Mouse (Mus musculus): ENCODE results near the gene Zfp664. TPM values are rescaled to one million over a fixed set of nuclear protein-coding genes. Genes with fewer than 3 reads are reported as not detected.

Gene Zfp664
- polyA plus RNA-seq, 1 experiment from 2014 or later = 162 TPM

GRCm38 (mm10) chr5:124847014-124847413 is 15.5 kb upstream of the Zfp664 start:
- Histone ChIP-seq H3K27ac (replicated peaks) (no peak overlapping the region), H3K9me3 (no peaks in the 10 kb centered on the region), H3K36me3 (replicated peaks) (no peaks in the 10 kb centered on the region), H3K4me1 (peaks cover 26% of the 10 kb centered on the region), H3K4me3 (no peak overlapping the region), H3K27me3 (replicated peaks; ENCODE audit: low read depth, poor library complexity, severe bottlenecking) (no peaks in the 10 kb centered on the region)
- DNase-seq (ENCODE audit: low spot score) = peak; percentile 37
- 53% methylated on average over 1 of the region's 1 CpGs for WGBS

GRCm38 (mm10) chr5:124848994-124849393 is 13.5 kb upstream of the Zfp664 start:
- Histone ChIP-seq H3K9me3 (no peaks in the 10 kb centered on the region), H3K4me1 (peaks cover 36% of the 10 kb centered on the region), H3K27ac (replicated peaks) (no peak overlapping the region), H3K4me3 (no peak overlapping the region), H3K27me3 (replicated peaks; ENCODE audit: low read depth, poor library complexity, severe bottlenecking) (no peaks in the 10 kb centered on the region), H3K36me3 (replicated peaks) (no peaks in the 10 kb centered on the region)
- DNase-seq (ENCODE audit: low spot score) = no peak
- WGBS = 82% methylated on average over 3 of the region's 3 CpGs

GRCm38 (mm10) chr5:124851572-124851971 is 10.9 kb upstream of the Zfp664 start:
- DNase-seq (ENCODE audit: low spot score) = no peak
- 43% methylated on average over 4 of the region's 4 CpGs for WGBS
- H3K36me3 ChIP-seq (replicated peaks) = no peaks in the 10 kb centered on the region
- no peaks in the 10 kb centered on the region for H3K27me3 ChIP-seq (replicated peaks; ENCODE audit: low read depth, poor library complexity, severe bottlenecking)
- no peaks in the 10 kb centered on the region for H3K9me3 ChIP-seq
- H3K4me3 ChIP-seq = no peak overlapping the region
- H3K4me1 ChIP-seq = peaks cover 31% of the 10 kb centered on the region
- no peak overlapping the region for H3K27ac ChIP-seq (replicated peaks)

GRCm38 (mm10) chr5:124852294-124852693 is 10.2 kb upstream of the Zfp664 start:
- Histone ChIP-seq H3K4me1 (peaks cover 24% of the 10 kb centered on the region), H3K36me3 (replicated peaks) (no peaks in the 10 kb centered on the region), H3K9me3 (no peaks in the 10 kb centered on the region), H3K4me3 (no peak overlapping the region), H3K27me3 (replicated peaks; ENCODE audit: low read depth, poor library complexity, severe bottlenecking) (no peaks in the 10 kb centered on the region), H3K27ac (replicated peaks) (no peak overlapping the region)
- no peak for DNase-seq (ENCODE audit: low spot score)
- WGBS = 43% methylated on average over 2 of the region's 2 CpGs

GRCm38 (mm10) chr5:124853079-124853478 is 9.4 kb upstream of the Zfp664 start:
- no peak for DNase-seq (ENCODE audit: low spot score)

GRCm38 (mm10) chr5:124854202-124854601 is 8.3 kb upstream of the Zfp664 start:
- H3K9me3 ChIP-seq = no peaks in the 10 kb centered on the region
- no peak for DNase-seq (ENCODE audit: low spot score)
- no peak overlapping the region for H3K27ac ChIP-seq (replicated peaks)
- H3K36me3 ChIP-seq (replicated peaks) = no peaks in the 10 kb centered on the region
- 93% methylated on average over 4 of the region's 4 CpGs for WGBS
- peaks cover 9% of the 10 kb centered on the region for H3K27me3 ChIP-seq (replicated peaks; ENCODE audit: low read depth, poor library complexity, severe bottlenecking)
- peaks cover 20% of the 10 kb centered on the region for H3K4me1 ChIP-seq
- H3K4me3 ChIP-seq = no peak overlapping the region

More at GRCm38 (mm10) chr5:124853079-124853478, 9.4 kb upstream of the Zfp664 start:
- Histone ChIP-seq H3K27me3 (replicated peaks; ENCODE audit: low read depth, poor library complexity, severe bottlenecking) (no peaks in the 10 kb centered on the region), H3K36me3 (replicated peaks) (no peaks in the 10 kb centered on the region), H3K4me1 (peaks cover 20% of the 10 kb centered on the region), H3K4me3 (no peak overlapping the region), H3K27ac (replicated peaks) (no peak overlapping the region), H3K9me3 (no peaks in the 10 kb centered on the region)
- WGBS = 90% methylated on average over 2 of the region's 2 CpGs

GRCm38 (mm10) chr5:124860013-124860412 is 2.5 kb upstream of the Zfp664 start:
- Histone ChIP-seq H3K27me3 (replicated peaks; ENCODE audit: low read depth, poor library complexity, severe bottlenecking) (peaks cover 37% of the 10 kb centered on the region), H3K36me3 (replicated peaks) (peaks cover 4% of the 10 kb centered on the region), H3K4me1 (peaks cover 27% of the 10 kb centered on the region), H3K4me3 (no peak overlapping the region), H3K9me3 (no peaks in the 10 kb centered on the region), H3K27ac (replicated peaks) (no peak overlapping the region)
- 19% methylated on average over 5 of the region's 5 CpGs for WGBS
- peak; percentile 23 for DNase-seq (ENCODE audit: low spot score)

- H3K4me1 ChIP-seq = peaks cover 28% of the 10 kb centered on the region
- H3K27ac ChIP-seq (replicated peaks) = peak overlapping the region; percentile 95
- WGBS = under 1% methylated on average over 33 of the region's 33 CpGs
- DNase-seq (ENCODE audit: low spot score) = peak; percentile 50
- no peaks in the 10 kb centered on the region for H3K9me3 ChIP-seq
- peaks cover 14% of the 10 kb centered on the region for H3K36me3 ChIP-seq (replicated peaks)
- peaks cover 37% of the 10 kb centered on the region for H3K27me3 ChIP-seq (replicated peaks; ENCODE audit: low read depth, poor library complexity, severe bottlenecking)
- peak overlapping the region; percentile 86 for H3K4me3 ChIP-seq
Observed at GRCm38 (mm10) chr5:124861463-124861862, 1.0 kb upstream of the Zfp664 start.

- peak; percentile 73 for DNase-seq (ENCODE audit: low spot score)
- peaks cover 36% of the 10 kb centered on the region for H3K4me1 ChIP-seq
- no peaks in the 10 kb centered on the region for H3K9me3 ChIP-seq
- peak overlapping the region; percentile 95 for H3K27ac ChIP-seq (replicated peaks)
- peak overlapping the region; percentile 86 for H3K4me3 ChIP-seq
- under 1% methylated on average over 88 of the region's 88 CpGs for WGBS
- peaks cover 31% of the 10 kb centered on the region for H3K36me3 ChIP-seq (replicated peaks)
- H3K27me3 ChIP-seq (replicated peaks; ENCODE audit: low read depth, poor library complexity, severe bottlenecking) = peaks cover 37% of the 10 kb centered on the region
Observed at GRCm38 (mm10) chr5:124862871-124863741, 615 bp downstream of the Zfp664 start.

- H3K4me1 ChIP-seq = peaks cover 30% of the 10 kb centered on the region
- H3K4me3 ChIP-seq = no peak overlapping the region
- WGBS = 55% methylated on average over 4 of the region's 4 CpGs
- peaks cover 89% of the 10 kb centered on the region for H3K36me3 ChIP-seq (replicated peaks)
- H3K9me3 ChIP-seq = no peaks in the 10 kb centered on the region
- H3K27me3 ChIP-seq (replicated peaks; ENCODE audit: low read depth, poor library complexity, severe bottlenecking) = no peaks in the 10 kb centered on the region
- H3K27ac ChIP-seq (replicated peaks) = no peak overlapping the region
- DNase-seq (ENCODE audit: low spot score) = peak; percentile 54
Observed at GRCm38 (mm10) chr5:124868981-124869380, 6.5 kb downstream of the Zfp664 start.

GRCm38 (mm10) chr5:124872033-124872432 is 9.5 kb downstream of the Zfp664 start:
- H3K9me3 ChIP-seq = no peaks in the 10 kb centered on the region
- no peaks in the 10 kb centered on the region for H3K27me3 ChIP-seq (replicated peaks; ENCODE audit: low read depth, poor library complexity, severe bottlenecking)
- H3K4me1 ChIP-seq = peaks cover 18% of the 10 kb centered on the region; the same call in 1 of the 2 replicates
- H3K36me3 ChIP-seq (replicated peaks) = peaks cover 96% of the 10 kb centered on the region
- H3K27ac ChIP-seq (replicated peaks) = no peak overlapping the region
- 80% methylated on average over 2 of the region's 2 CpGs for WGBS
- no peak for DNase-seq (ENCODE audit: low spot score)
- no peak overlapping the region for H3K4me3 ChIP-seq

- no peak for DNase-seq (ENCODE audit: low spot score)
- H3K36me3 ChIP-seq (replicated peaks) = peaks cover 96% of the 10 kb centered on the region
- H3K27me3 ChIP-seq (replicated peaks; ENCODE audit: low read depth, poor library complexity, severe bottlenecking) = no peaks in the 10 kb centered on the region
- H3K27ac ChIP-seq (replicated peaks) = no peak overlapping the region
- WGBS = 90% methylated on average over 3 of the region's 3 CpGs
- H3K4me1 ChIP-seq = peaks cover 15% of the 10 kb centered on the region; the same call in 1 of the 2 replicates
- H3K9me3 ChIP-seq = no peaks in the 10 kb centered on the region
- H3K4me3 ChIP-seq = no peak overlapping the region
Observed at GRCm38 (mm10) chr5:124873096-124873495, 10.6 kb downstream of the Zfp664 start.

Data from embryonic facial prominence, embryonic 10.5 days (tissue).